Mouse (Mus musculus): Measurements from ENCODE around the gene Fam129b. TPM values are rescaled to one million over a fixed set of nuclear protein-coding genes. Genes with fewer than 3 reads are reported as not detected.
A peak's percentile ranks its signal among the peaks of the same experiment; 100 is the strongest.

Fam129b gene
- polyA plus RNA-seq, 1 experiment from 2014 or later: 39.0 TPM

GRCm38 (mm10) chr2:32963981-32964380, 88.1 kb downstream of the Fam129b start:
- no peak for DNase-seq (ENCODE audit: low spot score)
- peak overlapping the region; percentile 64 for H3K4me2 ChIP-seq (ENCODE audit: low read depth, low read length)
- peaks cover 24% of the 10 kb centered on the region for H3K4me1 ChIP-seq (ENCODE audit: control insufficient read depth, insufficient read depth, low read length)
- no peaks in the 10 kb centered on the region for H3K9me3 ChIP-seq (ENCODE audit: control insufficient read depth, low read length)
- peak overlapping the region; percentile 21; the same call in 1 of the 2 replicates for H3K9ac ChIP-seq (ENCODE audit: low read depth, low read length)
- H3K36me3 ChIP-seq (ENCODE audit: control insufficient read depth, insufficient read depth, low read length): peaks cover 24% of the 10 kb centered on the region
- peak overlapping the region; percentile 51 for H3K4me3 ChIP-seq (ENCODE audit: low read depth, low read length)
- 79% methylated on average over 1 of the region's 1 CpGs for WGBS
- no peak for ATAC-seq (ENCODE audit: low read depth)
- no peak overlapping the region for H3K27ac ChIP-seq (replicated peaks; ENCODE audit: low read depth, low read length)
- H3K27me3 ChIP-seq (replicated peaks; ENCODE audit: control insufficient read depth, insufficient read depth, low read length): no peaks in the 10 kb centered on the region

GRCm38 (mm10) chr2:32964659-32965457, 88.9 kb downstream of the Fam129b start:
- Histone ChIP-seq H3K4me1 (ENCODE audit: control insufficient read depth, insufficient read depth, low read length) (peaks cover 24% of the 10 kb centered on the region), H3K9me3 (ENCODE audit: control insufficient read depth, low read length) (no peaks in the 10 kb centered on the region), H3K27ac (replicated peaks; ENCODE audit: low read depth, low read length) (no peak overlapping the region), H3K36me3 (ENCODE audit: control insufficient read depth, insufficient read depth, low read length) (peaks cover 24% of the 10 kb centered on the region), H3K9ac (ENCODE audit: low read depth, low read length) (peak overlapping the region; percentile 25; the same call in 1 of the 2 replicates), H3K27me3 (replicated peaks; ENCODE audit: control insufficient read depth, insufficient read depth, low read length) (no peaks in the 10 kb centered on the region), H3K4me3 (ENCODE audit: low read depth, low read length) (no peak overlapping the region), H3K4me2 (ENCODE audit: low read depth, low read length) (no peak overlapping the region)
- no peak for ATAC-seq (ENCODE audit: low read depth)
- 31% methylated on average over 10 of the region's 10 CpGs for WGBS
- DNase-seq (ENCODE audit: low spot score): no peak

- 15% methylated on average over 7 of the region's 7 CpGs for WGBS
- peaks cover 24% of the 10 kb centered on the region for H3K36me3 ChIP-seq (ENCODE audit: control insufficient read depth, insufficient read depth, low read length)
- H3K4me1 ChIP-seq (ENCODE audit: control insufficient read depth, insufficient read depth, low read length): peaks cover 21% of the 10 kb centered on the region
- H3K4me2 ChIP-seq (ENCODE audit: low read depth, low read length): peak overlapping the region; percentile 93; the same call in 1 of the 2 replicates
- ATAC-seq (ENCODE audit: low read depth) (no peak), DNase-seq (ENCODE audit: low spot score) (no peak)
- H3K4me3 ChIP-seq (ENCODE audit: low read depth, low read length): peak overlapping the region; percentile 70
- no peak overlapping the region for H3K9ac ChIP-seq (ENCODE audit: low read depth, low read length)
- H3K27ac ChIP-seq (replicated peaks; ENCODE audit: low read depth, low read length): peak overlapping the region; percentile 58
- H3K9me3 ChIP-seq (ENCODE audit: control insufficient read depth, low read length): no peaks in the 10 kb centered on the region
- no peaks in the 10 kb centered on the region for H3K27me3 ChIP-seq (replicated peaks; ENCODE audit: control insufficient read depth, insufficient read depth, low read length)
Observed at GRCm38 (mm10) chr2:32965511-32966183, 89.7 kb downstream of the Fam129b start.

GRCm38 (mm10) chr2:32966184-32966688, 90.3 kb downstream of the Fam129b start:
- 10% methylated on average over 13 of the region's 13 CpGs for WGBS
- no peaks in the 10 kb centered on the region for H3K9me3 ChIP-seq (ENCODE audit: control insufficient read depth, low read length)
- H3K9ac ChIP-seq (ENCODE audit: low read depth, low read length): peak overlapping the region; percentile 84
- no peaks in the 10 kb centered on the region for H3K27me3 ChIP-seq (replicated peaks; ENCODE audit: control insufficient read depth, insufficient read depth, low read length)
- ATAC-seq (ENCODE audit: low read depth) (no peak), DNase-seq (ENCODE audit: low spot score) (no peak)
- peaks cover 18% of the 10 kb centered on the region for H3K4me1 ChIP-seq (ENCODE audit: control insufficient read depth, insufficient read depth, low read length)
- peaks cover 24% of the 10 kb centered on the region for H3K36me3 ChIP-seq (ENCODE audit: control insufficient read depth, insufficient read depth, low read length)
- peak overlapping the region; percentile 70 for H3K4me3 ChIP-seq (ENCODE audit: low read depth, low read length)
- H3K27ac ChIP-seq (replicated peaks; ENCODE audit: low read depth, low read length): peak overlapping the region; percentile 98
- H3K4me2 ChIP-seq (ENCODE audit: low read depth, low read length): peak overlapping the region; percentile 93

- peak; percentile 85 for ATAC-seq (ENCODE audit: low read depth)
- WGBS: 1% methylated on average over 49 of the region's 55 CpGs
Observed at GRCm38 (mm10) chr2:32966689-32967631, 91.0 kb downstream of the Fam129b start.

GRCm38 (mm10) chr2:32968024-32968614, 92.2 kb downstream of the Fam129b start:
- Histone ChIP-seq H3K9ac (ENCODE audit: low read depth, low read length) (peak overlapping the region; percentile 84; the same call in 1 of the 2 replicates), H3K27me3 (replicated peaks; ENCODE audit: control insufficient read depth, insufficient read depth, low read length) (no peaks in the 10 kb centered on the region), H3K9me3 (ENCODE audit: control insufficient read depth, low read length) (no peaks in the 10 kb centered on the region), H3K36me3 (ENCODE audit: control insufficient read depth, insufficient read depth, low read length) (peaks cover 26% of the 10 kb centered on the region), H3K27ac (replicated peaks; ENCODE audit: low read depth, low read length) (0 out of 2 replicates have a peak overlapping the region, but pooled peaks have one; percentile 98), H3K4me3 (ENCODE audit: low read depth, low read length) (no peak overlapping the region), H3K4me2 (ENCODE audit: low read depth, low read length) (peak overlapping the region; percentile 93), H3K4me1 (ENCODE audit: control insufficient read depth, insufficient read depth, low read length) (peaks cover 18% of the 10 kb centered on the region)
- ATAC-seq (ENCODE audit: low read depth) (no peak), DNase-seq (ENCODE audit: low spot score) (no peak)
- WGBS: 90% methylated on average over 9 of the region's 9 CpGs

More at GRCm38 (mm10) chr2:32966689-32967631, 91.0 kb downstream of the Fam129b start:
- peak; percentile 94 for DNase-seq (ENCODE audit: low spot score)
- Histone ChIP-seq H3K9ac (ENCODE audit: low read depth, low read length) (peak overlapping the region; percentile 84), H3K4me1 (ENCODE audit: control insufficient read depth, insufficient read depth, low read length) (peaks cover 18% of the 10 kb centered on the region), H3K9me3 (ENCODE audit: control insufficient read depth, low read length) (no peaks in the 10 kb centered on the region), H3K36me3 (ENCODE audit: control insufficient read depth, insufficient read depth, low read length) (peaks cover 24% of the 10 kb centered on the region), H3K4me3 (ENCODE audit: low read depth, low read length) (peak overlapping the region; percentile 70), H3K4me2 (ENCODE audit: low read depth, low read length) (peak overlapping the region; percentile 93), H3K27me3 (replicated peaks; ENCODE audit: control insufficient read depth, insufficient read depth, low read length) (no peaks in the 10 kb centered on the region), H3K27ac (replicated peaks; ENCODE audit: low read depth, low read length) (peak overlapping the region; percentile 98)

- no peak overlapping the region for H3K27ac ChIP-seq (replicated peaks; ENCODE audit: low read depth, low read length)
- H3K4me1 ChIP-seq (ENCODE audit: control insufficient read depth, insufficient read depth, low read length): peaks cover 10% of the 10 kb centered on the region
- H3K9me3 ChIP-seq (ENCODE audit: control insufficient read depth, low read length): no peaks in the 10 kb centered on the region
- ATAC-seq (ENCODE audit: low read depth) (no peak), DNase-seq (ENCODE audit: low spot score) (no peak)
- H3K4me2 ChIP-seq (ENCODE audit: low read depth, low read length): no peak overlapping the region
- peaks cover 25% of the 10 kb centered on the region for H3K36me3 ChIP-seq (ENCODE audit: control insufficient read depth, insufficient read depth, low read length)
- H3K4me3 ChIP-seq (ENCODE audit: low read depth, low read length): no peak overlapping the region
- WGBS: 90% methylated on average over 8 of the region's 8 CpGs
- no peak overlapping the region for H3K9ac ChIP-seq (ENCODE audit: low read depth, low read length)
- H3K27me3 ChIP-seq (replicated peaks; ENCODE audit: control insufficient read depth, insufficient read depth, low read length): no peaks in the 10 kb centered on the region
Observed at GRCm38 (mm10) chr2:32969326-32969725, 93.4 kb downstream of the Fam129b start.
